Mouse (Mus musculus) embryonic fibroblast, embryonic 13.5 days (primary cell): Measurements from ENCODE around the gene Itsn1.

Source experiments
- CTCF ChIP-seq: IDR thresholded peaks from 2 replicates; pipeline ENCODE4 v1.5.1; 2011; ENCODE audit warnings: mild to moderate bottlenecking, control low read depth, low read length, moderate library complexity, borderline replicate concordance; ENCODE audit not compliant: insufficient read depth
- POLR2A ChIP-seq: IDR thresholded peaks from 2 replicates; pipeline ENCODE4 v1.6.1; 2011; ENCODE audit warnings: low read depth, mild to moderate bottlenecking, control low read depth, low read length, moderate library complexity

GRCm38 (mm10) chr16:91795606-91796005 is 66.5 kb downstream of the Itsn1 start:
- TF ChIP-seq POLR2A (no peak), CTCF (no peak)
